8 mouse cellular contexts compared by ENCODE assay signal in genomic region chr11:96827062-96827581, GRCm38 (mm10). TPM values are rescaled to one million over a fixed set of nuclear protein-coding genes. Genes with fewer than 3 reads are reported as not detected.
DNase-seq lines count a peak whose midpoint lies in the region; ATAC-seq and TF ChIP-seq lines count a peak whose summit lies in the region.

No protein-coding gene starts in this region.

- no peak for DNase-seq in layer of hippocampus, adult 2 months (ENCODE audit: low spot score in 2 of 2)
- DNase-seq in layer of hippocampus, adult 11-12 months (ENCODE audit: low spot score): no peak
- DNase-seq in liver, embryonic 14.5 days (ENCODE audit: low read depth in 3 of 3, low spot score in 3 of 3): no peak
- no peak for DNase-seq in thymus, postnatal 14 days
- DNase-seq in spleen, postnatal 10 days (ENCODE audit: low spot score in 2 of 2): no peak

- peak overlapping the region; percentile 97 for H3K4me2 ChIP-seq in embryonic facial prominence, embryonic 13.5 days
- H3K4me2 ChIP-seq in hindbrain, embryonic 16.5 days (ENCODE audit: low read length): peak overlapping the region; percentile 43
- H3K4me2 ChIP-seq in liver, embryonic 14.5 days (ENCODE audit: low read depth): peak overlapping the region; percentile 40; the same call in 1 of the 2 replicates

- ATAC-seq in embryonic facial prominence, embryonic 13.5 days (ENCODE audit: insufficient number of reproducible peaks, insufficient read depth, low FRiP score, low TSS enrichment, low read depth): no peak
- no peak for ATAC-seq in hindbrain, embryonic 16.5 days
- no peak for ATAC-seq in liver, embryonic 14.5 days (ENCODE audit: insufficient read depth)
- ATAC-seq in erythroid progenitor cell, adult 5-6 weeks (replicated peaks; ENCODE audit: low FRiP score, poor library complexity, severe bottlenecking): no peak

- TF ChIP-seq EP300 in liver, embryonic 14.5 days (IDR thresholded peaks at IDR 0.05; ENCODE audit: low read depth): no peak

- H3K36me3 ChIP-seq in embryonic facial prominence, embryonic 13.5 days: peaks cover 22% of the 10 kb centered on the region
- peaks cover 9% of the 10 kb centered on the region; the same call in 1 of the 2 replicates for H3K36me3 ChIP-seq in hindbrain, embryonic 16.5 days (ENCODE audit: control insufficient read depth, insufficient read depth, low read length)
- peaks cover 17% of the 10 kb centered on the region for H3K36me3 ChIP-seq in liver, embryonic 14.5 days (replicated peaks; ENCODE audit: control insufficient read depth, insufficient read depth, low read depth)

- 78% methylated on average over 12 of the region's 12 CpGs for WGBS in embryonic facial prominence, embryonic 13.5 days
- 83% methylated on average over 12 of the region's 12 CpGs for WGBS in hindbrain, embryonic 16.5 days
- 84% methylated on average over 12 of the region's 12 CpGs for WGBS in liver, embryonic 14.5 days (ENCODE audit: insufficient replicate concordance)

- peak overlapping the region; percentile 44; the same call in 1 of the 2 replicates for H3K9ac ChIP-seq in embryonic facial prominence, embryonic 13.5 days
- peak overlapping the region; percentile 27; the same call in 1 of the 2 replicates for H3K9ac ChIP-seq in hindbrain, embryonic 16.5 days (ENCODE audit: low read depth, low read length)
- H3K9ac ChIP-seq in liver, embryonic 14.5 days (replicated peaks): no peak overlapping the region

- no peaks in the 10 kb centered on the region for H3K9me3 ChIP-seq in embryonic facial prominence, embryonic 13.5 days
- no peaks in the 10 kb centered on the region for H3K9me3 ChIP-seq in hindbrain, embryonic 16.5 days (ENCODE audit: control insufficient read depth, low read length)
- H3K9me3 ChIP-seq in liver, embryonic 14.5 days (ENCODE audit: control insufficient read depth, low read length): no peaks in the 10 kb centered on the region

- peaks cover 69% of the 10 kb centered on the region for H3K4me1 ChIP-seq in embryonic facial prominence, embryonic 13.5 days
- peaks cover 62% of the 10 kb centered on the region for H3K4me1 ChIP-seq in hindbrain, embryonic 16.5 days (ENCODE audit: control insufficient read depth, insufficient read depth, low read depth, low read length)
- H3K4me1 ChIP-seq in liver, embryonic 14.5 days (replicated peaks; ENCODE audit: control insufficient read depth in 2 of 2, insufficient read depth in 2 of 2, low read length in 1 of 2): peaks cover 23 to 32% of the 10 kb centered on the region in 2 experiments

- peak overlapping the region; percentile 97; the same call in 1 of the 2 replicates for H3K27ac ChIP-seq in layer of hippocampus, adult 2 months
- H3K27ac ChIP-seq in embryonic facial prominence, embryonic 13.5 days: peak overlapping the region; percentile 28; the same call in 1 of the 2 replicates
- H3K27ac ChIP-seq in hindbrain, embryonic 16.5 days (ENCODE audit: low read depth, low read length): peak overlapping the region; percentile 5; the same call in 1 of the 2 replicates
- no peak overlapping the region for H3K27ac ChIP-seq in liver, embryonic 14.5 days

- TF ChIP-seq CTCF in layer of hippocampus, adult 2 months (conservative IDR thresholded peaks at IDR 0.05): no peak
- no peak for TF ChIP-seq CTCF in liver, embryonic 14.5 days (IDR thresholded peaks at IDR 0.05; ENCODE audit: low read depth)

- peak overlapping the region; percentile 18; the same call in 1 of the 2 replicates for H3K4me3 ChIP-seq in layer of hippocampus, adult 2 months
- H3K4me3 ChIP-seq in embryonic facial prominence, embryonic 13.5 days: peak overlapping the region; percentile 17
- H3K4me3 ChIP-seq in hindbrain, embryonic 16.5 days (ENCODE audit: low read length): peak overlapping the region; percentile 0; the same call in 1 of the 2 replicates
- no peak overlapping the region for H3K4me3 ChIP-seq in liver, embryonic 14.5 days (ENCODE audit: insufficient read depth in 1 of 2, low read depth in 2 of 2, low read length in 2 of 2)

- no peaks in the 10 kb centered on the region for H3K27me3 ChIP-seq in embryonic facial prominence, embryonic 13.5 days
- no peaks in the 10 kb centered on the region for H3K27me3 ChIP-seq in hindbrain, embryonic 16.5 days (replicated peaks; ENCODE audit: control insufficient read depth, insufficient read depth, low read length)
- no peaks in the 10 kb centered on the region for H3K27me3 ChIP-seq in liver, embryonic 14.5 days (ENCODE audit: control insufficient read depth, insufficient read depth, low read length)

RNA-seq across cellular contexts. Expression of gene Nfe2l1, which starts 2.6 kb away (rescaled TPM):
- total RNA-seq in layer of hippocampus, adult 2 months (2021): 100 to 1,000 TPM; 221 to 229 TPM
- polyA plus RNA-seq in embryonic facial prominence, embryonic 13.5 days (2015; fragmentation: Nextera tagmentation; extraction: Ambion mirVana): 61.7 and 66.5 TPM in 2 replicates
- polyA plus RNA-seq in hindbrain, embryonic 16.5 days (2015; fragmentation: Nextera tagmentation; extraction: Ambion mirVana): 83.3 and 86.9 TPM in 2 replicates
- 14.4 and 15.2 TPM in 2 replicates for polyA plus RNA-seq in liver, embryonic 14.5 days (2012; rRNA removed)
- 9.6 and 10.1 TPM in 2 replicates for polyA plus RNA-seq in liver, embryonic 14.5 days (2014; fragmentation: Nextera tagmentation; extraction: Ambion mirVana)
- 34.4 and 34.6 TPM in 2 replicates for total RNA-seq in erythroid progenitor cell, adult 5-6 weeks (2015; ENCODE audit: low replicate concordance)
- total RNA-seq in erythroid progenitor cell, adult 5-6 weeks (2017; ENCODE audit: low replicate concordance): 34.8 and 37.4 TPM in 2 replicates

RNA-seq across cellular contexts. Expression of gene Copz2, which starts 22.5 kb away (rescaled TPM):
- total RNA-seq in layer of hippocampus, adult 2 months (2021): 1 to 10 TPM; 5.9 to 7.0 TPM
- polyA plus RNA-seq in embryonic facial prominence, embryonic 13.5 days (2015; fragmentation: Nextera tagmentation; extraction: Ambion mirVana): 123 and 125 TPM in 2 replicates
- 22.2 and 27.4 TPM in 2 replicates for polyA plus RNA-seq in hindbrain, embryonic 16.5 days (2015; fragmentation: Nextera tagmentation; extraction: Ambion mirVana)
- polyA plus RNA-seq in liver, embryonic 14.5 days (2012; rRNA removed): 7.9 and 8.7 TPM in 2 replicates
- 18.6 and 18.8 TPM in 2 replicates for polyA plus RNA-seq in liver, embryonic 14.5 days (2014; fragmentation: Nextera tagmentation; extraction: Ambion mirVana)
- total RNA-seq in erythroid progenitor cell, adult 5-6 weeks (2015; ENCODE audit: low replicate concordance): not detected in 2 replicates
- not detected in 2 replicates for total RNA-seq in erythroid progenitor cell, adult 5-6 weeks (2017; ENCODE audit: low replicate concordance)

RNA-seq across cellular contexts. Expression of gene Cbx1, which starts 38.2 kb away (rescaled TPM):
- total RNA-seq in layer of hippocampus, adult 2 months (2021): 10 to 100 TPM; 44.6 to 47.4 TPM
- 164 and 170 TPM in 2 replicates for polyA plus RNA-seq in embryonic facial prominence, embryonic 13.5 days (2015; fragmentation: Nextera tagmentation; extraction: Ambion mirVana)
- 51.6 and 52.0 TPM in 2 replicates for polyA plus RNA-seq in hindbrain, embryonic 16.5 days (2015; fragmentation: Nextera tagmentation; extraction: Ambion mirVana)
- 9.9 and 23.5 TPM in 2 replicates for polyA plus RNA-seq in liver, embryonic 14.5 days (2012; rRNA removed)
- 25.0 and 26.0 TPM in 2 replicates for polyA plus RNA-seq in liver, embryonic 14.5 days (2014; fragmentation: Nextera tagmentation; extraction: Ambion mirVana)
- 41.5 and 60.9 TPM in 2 replicates for total RNA-seq in erythroid progenitor cell, adult 5-6 weeks (2015; ENCODE audit: low replicate concordance)
- total RNA-seq in erythroid progenitor cell, adult 5-6 weeks (2017; ENCODE audit: low replicate concordance): 60.8 and 75.6 TPM in 2 replicates

RNA-seq across cellular contexts. Expression of gene Snx11, which starts 49.8 kb away (rescaled TPM):
- total RNA-seq in layer of hippocampus, adult 2 months (2021): 10 to 100 TPM; 52.5 to 56.7 TPM
- polyA plus RNA-seq in embryonic facial prominence, embryonic 13.5 days (2015; fragmentation: Nextera tagmentation; extraction: Ambion mirVana): 23.5 TPM in 2 replicates
- polyA plus RNA-seq in hindbrain, embryonic 16.5 days (2015; fragmentation: Nextera tagmentation; extraction: Ambion mirVana): 52.2 and 55.9 TPM in 2 replicates
- polyA plus RNA-seq in liver, embryonic 14.5 days (2012; rRNA removed): 7.4 and 10.1 TPM in 2 replicates
- 4.2 and 4.9 TPM in 2 replicates for polyA plus RNA-seq in liver, embryonic 14.5 days (2014; fragmentation: Nextera tagmentation; extraction: Ambion mirVana)
- total RNA-seq in erythroid progenitor cell, adult 5-6 weeks (2015; ENCODE audit: low replicate concordance): 14.4 and 31.9 TPM in 2 replicates
- total RNA-seq in erythroid progenitor cell, adult 5-6 weeks (2017; ENCODE audit: low replicate concordance): 36.2 and 49.7 TPM in 2 replicates

Comparison
In these comparisons a context has a peak if more than half of its experiments do, and no peak if none do; other contexts are left out.
1. H3K4me3 ChIP-seq: peak in layer of hippocampus, adult 2 months (single experiment), embryonic facial prominence, embryonic 13.5 days (single experiment) and hindbrain, embryonic 16.5 days (single experiment); none in liver, embryonic 14.5 days (0 of 2).
2. H3K4me2 ChIP-seq: peak in every context shown above with its lines; median percentile 97 in embryonic facial prominence, embryonic 13.5 days; 43 in hindbrain, embryonic 16.5 days; 40 in liver, embryonic 14.5 days.